Mouse (Mus musculus) lung, postnatal 36 days (tissue): ENCODE measurements at regions not wholly inside any gene's neighbourhood (a gene's known extent, or its start where the extent isn't known, plus 50 kb on each side); places are given as distances from the start of the nearest gene placed in this dataset.
A peak's percentile ranks its signal among the peaks of the same experiment; 100 is the strongest.

Source experiments
- DNase-seq: peaks from one replicate; pipeline ENCODE4 v3.0.0; 2022; ENCODE audit warnings: mixed read lengths

- DNase-seq, result no peak
These were observed 63.5 kb upstream of the Irx3 start for GRCm38 (mm10) chr8:91865361-91865760.

DNA sequence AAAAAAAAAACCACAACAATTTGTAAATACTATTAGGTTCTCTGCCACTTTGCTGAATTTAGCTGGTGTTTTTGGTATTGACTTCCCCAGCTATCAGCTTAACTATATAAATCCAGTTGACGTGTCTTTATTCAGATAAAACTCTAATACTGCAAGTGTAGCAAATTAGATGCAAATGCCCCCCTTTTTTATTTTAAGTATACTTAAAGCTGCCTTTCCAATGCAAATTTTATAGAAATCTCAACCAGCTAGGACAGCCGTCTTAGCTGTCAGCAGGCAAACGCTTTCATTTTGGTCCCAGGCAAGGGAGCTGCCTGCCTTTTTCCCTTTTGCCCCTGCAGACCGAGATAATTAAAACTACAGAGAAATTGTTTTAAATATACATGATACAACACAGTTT lies 61.6 kb upstream of the Irx3 start:
- DNase-seq, result no peak

GRCm38 (mm10) chr8:91855881-91856280 lies 54.0 kb upstream of the Irx3 start:
- no peak for DNase-seq

GRCm38 (mm10) chr8:91854369-91854768 lies 52.5 kb upstream of the Irx3 start:
- no peak for DNase-seq

DNA sequence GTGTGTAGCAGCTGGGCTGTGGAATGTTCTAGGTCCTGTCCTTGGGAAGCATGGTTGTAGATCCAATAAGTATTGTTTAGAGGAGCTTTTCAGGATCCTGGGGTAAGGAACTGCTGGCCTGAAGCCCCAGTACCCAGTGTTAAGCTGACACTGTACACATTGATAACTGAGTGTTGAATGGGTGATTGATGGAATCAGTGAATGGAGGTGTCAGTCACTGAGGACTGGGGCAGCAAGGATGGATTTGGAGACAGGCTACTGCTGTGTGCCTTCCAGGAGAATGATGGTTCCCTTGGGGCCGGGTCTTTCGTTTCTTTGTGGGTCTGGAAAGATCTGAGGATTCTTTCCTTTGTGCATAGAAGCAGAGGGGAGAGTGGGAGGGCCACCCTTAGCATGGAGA lies 51.9 kb upstream of the Irx3 start:
- DNase-seq, result no peak

- DNase-seq, result peak; percentile 51
These were observed 51.5 kb upstream of the Irx3 start for GRCm38 (mm10) chr8:91853336-91853735.
